Mouse (Mus musculus) 3134 (cell line): ENCODE results near the gene Kcnmb1.

Experiments used
- DNase-seq: peaks from one replicate; pipeline ENCODE4 v3.0.0-alpha.2; 2011; ENCODE audit warnings: low spot score; ENCODE audit not compliant: insufficient read length; ENCODE audit errors: extremely low read depth

Gene Kcnmb1

GRCm38 (mm10) chr11:33962688-33963407 is at the start of gene Kcnmb1:
Gene Kcnmb1, plus strand, starts transcription at chr11:33963013.
- no peak for DNase-seq

DNA sequence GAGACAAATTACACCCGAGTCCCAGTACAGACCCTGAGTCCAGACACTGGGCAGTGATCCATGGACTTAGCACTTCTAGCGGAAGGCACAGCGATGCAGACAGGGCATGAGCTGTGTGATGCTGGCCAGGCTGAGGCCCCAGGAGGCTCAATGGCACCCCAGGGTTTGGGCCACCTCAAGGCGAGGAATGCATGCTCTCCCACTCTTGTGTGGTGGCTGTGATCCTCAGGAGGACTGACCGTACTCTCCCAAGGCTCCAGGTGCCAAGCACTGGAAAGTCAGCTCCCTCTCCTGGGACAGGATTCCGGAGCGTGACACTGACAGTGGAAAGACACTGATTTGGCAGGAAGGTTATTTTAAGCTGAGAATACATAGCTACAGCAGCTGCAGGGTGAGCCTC is 49.8 kb upstream of the Kcnmb1 start:
- DNase-seq = no peak

GRCm38 (mm10) chr11:33914216-33914615 is 48.6 kb upstream of the Kcnmb1 start:
- no peak for DNase-seq

DNA sequence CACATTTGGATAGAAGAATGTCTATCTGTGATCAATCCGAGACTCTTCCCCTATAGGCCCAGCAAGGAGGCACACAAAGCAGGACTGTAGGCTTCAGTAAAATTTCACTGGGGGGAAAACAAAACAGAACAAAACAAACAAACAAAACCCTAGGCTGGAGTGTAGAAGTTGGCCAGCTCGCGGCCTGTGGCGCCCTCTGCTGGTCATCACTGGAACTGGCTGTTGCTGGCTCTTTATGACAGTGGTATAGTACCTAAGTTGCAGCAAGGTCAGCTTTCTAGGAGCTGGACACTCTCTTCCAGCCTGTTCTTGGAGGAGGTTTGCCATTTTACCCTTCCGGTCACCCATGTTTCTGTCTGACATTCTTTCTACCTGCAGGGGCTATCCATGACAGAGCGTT is 45.2 kb upstream of the Kcnmb1 start:
- DNase-seq = peak; percentile 33

DNA sequence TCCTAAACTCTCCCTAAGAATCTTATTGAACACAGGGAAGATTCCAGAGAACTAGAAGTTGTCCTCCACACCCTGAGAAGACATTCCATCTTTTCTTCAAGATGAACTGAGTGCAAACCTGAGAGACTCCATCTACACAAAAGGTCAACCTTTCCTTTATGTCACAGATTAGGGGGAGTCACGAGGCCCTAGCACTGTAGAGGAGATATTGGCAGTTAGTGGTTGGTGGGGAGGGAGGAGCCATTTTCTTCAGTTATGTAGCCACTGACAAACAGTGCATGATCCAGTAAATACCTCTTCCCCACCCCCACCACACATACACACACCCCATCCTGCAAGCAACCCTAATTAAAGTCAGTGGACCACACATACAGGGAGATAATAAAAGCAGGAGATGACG is 44.4 kb upstream of the Kcnmb1 start:
- DNase-seq = no peak

DNA sequence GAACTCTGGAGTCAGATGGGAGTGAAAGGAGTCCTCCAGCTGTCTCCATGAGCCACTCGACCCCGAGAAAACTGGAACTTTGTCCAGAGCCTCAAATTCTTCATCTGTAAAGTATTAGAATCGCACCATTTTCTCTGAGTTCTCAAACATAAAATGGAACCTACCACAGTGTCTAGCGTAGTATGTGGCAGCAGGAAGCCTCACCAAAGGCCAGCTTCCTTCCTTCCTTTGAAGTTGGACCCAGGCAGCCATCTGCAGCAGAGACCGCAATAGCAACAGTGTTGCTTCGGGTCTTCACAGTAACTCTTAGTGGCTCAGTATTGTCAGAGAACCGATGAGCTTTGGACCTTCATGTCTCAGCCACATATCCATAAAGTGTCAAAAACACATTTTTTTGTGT is 43.0 kb upstream of the Kcnmb1 start:
- DNase-seq = no peak

DNA sequence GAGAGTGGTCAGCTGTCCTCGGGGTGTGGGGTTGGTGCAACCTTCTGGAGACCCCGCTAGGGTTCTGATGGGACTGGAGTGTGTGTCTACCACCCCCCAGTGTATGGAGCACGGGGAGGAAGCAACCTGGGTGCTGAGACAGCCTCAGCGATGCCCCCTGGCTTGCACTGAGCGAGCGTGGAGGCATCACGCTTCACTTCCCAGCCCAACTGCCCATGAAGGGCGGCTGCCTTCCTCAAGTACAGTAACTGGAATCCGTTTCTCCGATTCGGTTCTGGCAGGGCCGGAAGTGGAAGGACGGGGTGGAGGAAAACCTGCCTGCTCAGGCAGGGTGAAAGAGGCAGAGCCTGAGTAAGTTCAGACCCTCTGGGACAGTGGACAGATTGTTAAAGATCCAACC is 41.4 kb upstream of the Kcnmb1 start:
- no peak for DNase-seq

DNA sequence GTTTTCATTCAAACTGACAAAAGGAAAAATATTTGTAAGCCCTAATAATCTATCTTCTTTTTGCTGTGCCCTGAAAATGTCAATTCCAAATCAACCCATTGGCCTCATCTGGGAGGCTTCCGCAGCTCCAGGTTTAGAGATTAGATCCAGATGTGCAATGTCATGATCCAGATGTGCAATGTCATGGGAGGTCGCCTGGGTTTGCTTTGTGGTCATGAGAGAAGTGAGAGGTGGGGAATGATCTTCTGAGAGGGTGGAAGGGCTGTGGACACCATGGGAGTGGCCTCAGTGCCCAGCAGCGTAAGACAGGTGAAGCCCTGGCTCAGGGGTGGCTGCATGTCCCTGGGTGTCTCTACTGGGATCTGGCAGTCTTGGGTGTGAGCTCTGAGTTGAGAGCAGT is 39.8 kb upstream of the Kcnmb1 start:
- DNase-seq = no peak

GRCm38 (mm10) chr11:33925778-33926177 is 37.0 kb upstream of the Kcnmb1 start:
- DNase-seq = no peak

GRCm38 (mm10) chr11:33926551-33926950 is 36.3 kb upstream of the Kcnmb1 start:
- no peak for DNase-seq

DNA sequence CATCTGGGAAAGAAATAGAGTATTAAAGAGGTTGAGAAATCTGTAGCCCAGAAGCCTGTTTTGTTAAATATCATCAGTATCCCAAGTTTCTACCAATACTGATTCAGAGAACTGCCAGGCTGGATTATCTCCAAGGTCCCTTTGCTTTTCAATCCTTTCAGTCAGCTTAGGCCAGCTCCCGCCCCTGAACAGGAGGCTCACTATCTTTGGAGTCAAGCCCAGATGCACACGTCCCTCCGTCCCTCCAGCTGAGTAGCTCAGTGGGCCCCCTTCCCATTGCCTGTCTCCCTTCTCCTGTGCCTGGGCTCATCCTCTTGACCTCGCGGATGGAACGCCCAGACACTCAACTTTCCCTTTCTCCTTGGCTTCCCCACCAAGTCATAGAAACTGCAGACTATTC is 35.5 kb upstream of the Kcnmb1 start:
- no peak for DNase-seq

DNA sequence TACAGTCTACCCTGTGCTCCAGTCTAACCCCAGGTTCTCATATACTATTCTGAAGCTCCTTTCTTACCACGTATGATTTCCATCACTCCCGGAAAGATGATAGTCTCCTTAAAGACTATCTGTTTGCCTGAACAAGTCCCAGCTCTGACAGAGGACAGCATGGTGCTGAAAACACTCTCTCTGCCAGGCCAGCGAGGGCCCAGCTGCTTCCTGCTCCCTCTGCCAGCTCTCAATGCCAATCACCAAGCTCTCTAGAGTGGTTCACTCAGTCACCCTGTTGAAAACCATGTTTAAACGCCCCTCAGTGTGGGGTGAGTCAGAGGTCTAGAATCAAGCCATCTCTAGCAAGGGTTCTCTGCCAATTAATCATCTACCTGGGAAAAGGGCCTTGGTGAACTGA is 35.0 kb upstream of the Kcnmb1 start:
- no peak for DNase-seq

DNA sequence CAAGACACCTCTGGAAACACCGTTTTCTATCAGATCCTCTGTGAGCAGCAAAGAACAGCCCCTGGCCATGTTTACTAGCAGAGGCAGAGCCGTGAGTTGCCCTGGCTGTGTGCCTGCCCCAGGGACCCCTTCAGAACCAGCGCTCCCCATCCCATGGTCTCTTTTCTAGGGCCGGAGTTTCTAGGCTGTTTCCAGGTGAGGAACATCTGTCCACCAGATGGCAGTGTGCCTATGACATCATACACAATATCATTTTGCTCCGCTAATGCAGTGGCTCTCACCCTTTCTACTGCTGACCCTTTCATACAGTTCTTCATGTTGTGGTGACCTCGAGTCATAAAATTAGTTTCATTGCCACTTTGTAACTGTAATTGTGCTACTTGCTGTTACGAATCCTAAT is 34.2 kb upstream of the Kcnmb1 start:
- no peak for DNase-seq

GRCm38 (mm10) chr11:33929412-33929811 is 33.4 kb upstream of the Kcnmb1 start:
- DNase-seq = no peak

- DNase-seq = no peak
Observed at GRCm38 (mm10) chr11:33931836-33932385, 30.9 kb upstream of the Kcnmb1 start.

GRCm38 (mm10) chr11:33932386-33933111 is 30.3 kb upstream of the Kcnmb1 start:
- DNase-seq = no peak

GRCm38 (mm10) chr11:33934286-33934685 is 28.5 kb upstream of the Kcnmb1 start:
- no peak for DNase-seq

- no peak for DNase-seq
Observed at GRCm38 (mm10) chr11:33937641-33938040, 25.2 kb upstream of the Kcnmb1 start.

GRCm38 (mm10) chr11:33938561-33939274 is 24.1 kb upstream of the Kcnmb1 start:
- DNase-seq = no peak

- no peak for DNase-seq
Observed at GRCm38 (mm10) chr11:33939456-33940113, 23.2 kb upstream of the Kcnmb1 start.

GRCm38 (mm10) chr11:33943565-33943964 is 19.2 kb upstream of the Kcnmb1 start:
- DNase-seq = no peak
